Mouse (Mus musculus) testis, adult 2 months (tissue): ENCODE measurements around the gene Fbxl22. TPM values are rescaled to one million over a fixed set of nuclear protein-coding genes. Genes with fewer than 3 reads are reported as not detected.

Experiments used
- H3K27ac ChIP-seq: fragments of 200-500 bp; 2 replicates; pipeline ENCODE4 v1.5.1; 2012; ENCODE audit warnings: low read depth, low read length; ENCODE audit not compliant: control insufficient read depth, insufficient read depth
- H3K27me3 ChIP-seq: fragments of 200-500 bp; 2 replicates; pipeline ENCODE4 v1.6.1; 2012; ENCODE audit warnings: mild to moderate bottlenecking, low read length, moderate library complexity; ENCODE audit not compliant: control insufficient read depth, insufficient read depth
- H3K36me3 ChIP-seq: fragments of 200-500 bp; 2 replicates; pipeline ENCODE4 v1.6.1; 2012; ENCODE audit warnings: mild to moderate bottlenecking, low read length; ENCODE audit not compliant: control insufficient read depth, insufficient read depth
- H3K4me1 ChIP-seq: fragments of 200-500 bp; 2 replicates; pipeline ENCODE4 v1.6.1; 2012; ENCODE audit warnings: low read length; ENCODE audit not compliant: control insufficient read depth, insufficient read depth
- H3K4me3 ChIP-seq: fragments of 200-500 bp; 2 replicates; pipeline ENCODE4 v1.5.1; 2012; ENCODE audit warnings: low read depth, mild to moderate bottlenecking, low read length, moderate library complexity, mixed read lengths; ENCODE audit not compliant: control insufficient read depth
- CTCF ChIP-seq: fragments of 200-500 bp; IDR thresholded peaks from 2 replicates; pipeline ENCODE4 v1.5.1; 2012; ENCODE audit warnings: low read depth, mild to moderate bottlenecking, inconsistent platforms, low read length, moderate library complexity; ENCODE audit not compliant: control insufficient read depth, insufficient read depth, insufficient replicate concordance
- POLR2A ChIP-seq: fragments of 200-500 bp; IDR thresholded peaks from 2 replicates; pipeline ENCODE4 v1.6.1; 2012; ENCODE audit warnings: low read depth, mild to moderate bottlenecking, inconsistent platforms, low read length, moderate library complexity; ENCODE audit not compliant: control insufficient read depth
- polyA plus RNA-seq: library from polyadenylated mRNA; depleted of rRNA; stranded (reverse); fragments of >200 nt; gene quantifications from 2 replicates; pipeline ENCODE4 v1.2.3, GENCODE M21; 2012; rRNA removed

Fbxl22 gene
- polyA plus RNA-seq, result 0.38 and 1.2 TPM in 2 replicates

- TF ChIP-seq CTCF (peak; percentile 66; the same call in 1 of the 2 replicates), POLR2A (no peak)
- Histone ChIP-seq H3K27me3 (no peaks in the 10 kb centered on the region), H3K4me1 (peaks cover 21% of the 10 kb centered on the region), H3K4me3 (peak within 1 kb of the TSS; percentile 30), H3K27ac (peak within 1 kb of the TSS; percentile 63), H3K36me3 (no peaks in the 10 kb centered on the region; the same call in 1 of the 2 replicates)
Observed at GRCm38 (mm10) chr9:66514256-66514770, at the start of gene Fbxl22. Fbxl22 (minus strand) TSS chr9:66514593.

GRCm38 (mm10) chr9:66562215-66562614 is 47.8 kb upstream of the Fbxl22 start:
- Histone ChIP-seq H3K27ac (no peak overlapping the region), H3K4me1 (no peaks in the 10 kb centered on the region), H3K36me3 (no peaks in the 10 kb centered on the region), H3K4me3 (no peak overlapping the region), H3K27me3 (no peaks in the 10 kb centered on the region)
- TF ChIP-seq CTCF (no peak), POLR2A (no peak)

DNA sequence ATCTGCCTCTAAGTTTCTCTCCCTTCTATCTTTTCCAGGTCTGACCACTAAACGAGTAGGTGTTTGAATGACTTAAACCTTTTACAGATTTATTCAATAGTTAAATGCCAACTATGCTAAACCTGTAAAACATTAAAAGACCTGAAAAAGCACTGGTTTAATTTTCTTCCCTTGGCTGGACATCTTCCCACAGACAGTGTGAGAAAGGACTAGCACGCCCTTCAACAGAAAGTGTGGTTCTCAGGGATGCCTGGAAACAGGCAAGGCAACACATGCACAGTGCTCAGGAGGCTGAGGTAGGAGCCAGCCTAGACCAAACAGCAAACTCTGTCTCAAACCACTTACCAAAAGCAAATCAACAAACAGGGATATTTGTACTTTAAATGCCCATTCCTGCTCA is 47.1 kb upstream of the Fbxl22 start:
- no peaks in the 10 kb centered on the region for H3K27me3 ChIP-seq
- no peak overlapping the region for H3K4me3 ChIP-seq
- H3K27ac ChIP-seq, result no peak overlapping the region
- H3K36me3 ChIP-seq, result no peaks in the 10 kb centered on the region
- H3K4me1 ChIP-seq, result no peaks in the 10 kb centered on the region
- TF ChIP-seq CTCF, result no peak
- no peak for TF ChIP-seq POLR2A

DNA sequence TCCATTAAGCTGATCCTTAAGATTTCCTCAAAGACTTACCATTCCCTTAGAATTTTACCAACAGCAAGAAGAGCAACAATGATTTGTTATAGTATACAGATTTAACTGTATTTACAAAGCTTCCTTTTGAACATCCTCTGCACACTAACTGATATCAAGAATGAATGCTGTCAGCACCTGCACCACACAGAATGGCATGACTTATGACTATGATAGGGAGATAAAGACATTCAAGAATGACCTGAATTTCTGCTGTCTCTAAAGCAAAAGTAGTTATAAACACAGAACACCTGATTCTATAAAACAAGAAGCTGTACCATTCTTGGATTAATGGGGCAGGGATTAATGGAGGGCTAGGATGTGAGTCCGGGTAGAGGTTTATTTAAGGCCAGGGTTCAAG is 46.3 kb upstream of the Fbxl22 start:
- H3K4me1 ChIP-seq, result no peaks in the 10 kb centered on the region
- TF ChIP-seq POLR2A (no peak), CTCF (no peak)
- H3K4me3 ChIP-seq, result no peak overlapping the region
- no peak overlapping the region for H3K27ac ChIP-seq
- no peaks in the 10 kb centered on the region for H3K27me3 ChIP-seq
- H3K36me3 ChIP-seq, result no peaks in the 10 kb centered on the region

DNA sequence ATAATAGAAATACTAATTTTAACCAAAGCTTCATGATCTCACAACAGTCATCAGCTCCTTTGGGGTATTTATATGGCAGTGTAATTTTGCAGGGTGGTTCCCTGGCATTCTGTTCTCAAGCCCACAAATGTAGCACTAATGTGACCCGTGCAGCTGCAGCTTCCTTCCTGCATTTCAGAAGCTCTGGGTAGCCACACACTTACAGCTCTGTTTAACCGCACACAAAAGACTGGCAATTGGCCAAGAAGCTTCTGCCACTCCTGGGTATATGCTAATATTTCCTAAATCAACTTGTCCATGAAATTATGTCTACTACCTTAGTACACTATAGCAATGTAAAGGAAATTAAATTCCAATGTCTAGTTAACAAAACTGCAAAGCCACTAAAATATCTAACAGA is 45.9 kb upstream of the Fbxl22 start:
- TF ChIP-seq CTCF (no peak), POLR2A (no peak)
- Histone ChIP-seq H3K27me3 (no peaks in the 10 kb centered on the region), H3K36me3 (no peaks in the 10 kb centered on the region), H3K27ac (no peak overlapping the region), H3K4me3 (no peak overlapping the region), H3K4me1 (no peaks in the 10 kb centered on the region)

GRCm38 (mm10) chr9:66558971-66559370 is 44.6 kb upstream of the Fbxl22 start:
- H3K27ac ChIP-seq, result no peak overlapping the region
- H3K36me3 ChIP-seq, result no peaks in the 10 kb centered on the region
- TF ChIP-seq CTCF (no peak), POLR2A (no peak)
- H3K27me3 ChIP-seq, result no peaks in the 10 kb centered on the region
- H3K4me3 ChIP-seq, result no peak overlapping the region
- H3K4me1 ChIP-seq, result no peaks in the 10 kb centered on the region

- Histone ChIP-seq H3K4me3 (no peak overlapping the region), H3K36me3 (no peaks in the 10 kb centered on the region)
Observed at GRCm38 (mm10) chr9:66542785-66543184, 28.4 kb upstream of the Fbxl22 start.

More at GRCm38 (mm10) chr9:66542785-66543184, 28.4 kb upstream of the Fbxl22 start:
- Histone ChIP-seq H3K4me1 (no peaks in the 10 kb centered on the region), H3K27ac (no peak overlapping the region), H3K27me3 (no peaks in the 10 kb centered on the region)
- no peak for TF ChIP-seq POLR2A
- no peak for TF ChIP-seq CTCF
